Mouse (Mus musculus) hindbrain, embryonic 13.5 days (tissue): ENCODE measurements around the gene Chst12. TPM values are rescaled to one million over a fixed set of nuclear protein-coding genes. Genes with fewer than 3 reads are reported as not detected.
A peak's percentile ranks its signal among the peaks of the same experiment; 100 is the strongest.

Experiments used
- ATAC-seq: fragments of 200-750 bp; cut with Nextera tagmentation; 2 replicates; pipeline ENCODE4 v1.8.0; 2017; ENCODE audit warnings: moderate TSS enrichment; ENCODE audit not compliant: low FRiP score
- H3K27ac ChIP-seq: fragments of 300-500 bp; sonication (generic); 2 replicates; pipeline ENCODE4 v1.5.1; 2015; ENCODE audit warnings: inconsistent platforms, mild to moderate bottlenecking, moderate library complexity
- H3K27me3 ChIP-seq: fragments of 300-500 bp; sonication (generic); 2 replicates; pipeline ENCODE4 v1.6.1; 2015; ENCODE audit warnings: mild to moderate bottlenecking, inconsistent platforms
- H3K36me3 ChIP-seq: fragments of 300-500 bp; sonication (generic); 2 replicates; pipeline ENCODE4 v1.6.1; 2015; ENCODE audit warnings: mild to moderate bottlenecking, inconsistent platforms
- H3K4me1 ChIP-seq: fragments of 300-500 bp; sonication (generic); replicated peaks from 2 replicates; pipeline ENCODE4 v1.6.1; 2015; ENCODE audit warnings: inconsistent platforms
- H3K4me2 ChIP-seq: fragments of 300-500 bp; sonication (generic); 2 replicates; pipeline ENCODE4 v1.6.1; 2015; ENCODE audit warnings: inconsistent platforms, mild to moderate bottlenecking, moderate library complexity
- H3K4me3 ChIP-seq: fragments of 300-500 bp; sonication (generic); 2 replicates; pipeline ENCODE4 v1.5.1; 2015; ENCODE audit warnings: mild to moderate bottlenecking, inconsistent platforms
- H3K9ac ChIP-seq: fragments of 300-500 bp; sonication (generic); 2 replicates; pipeline ENCODE4 v1.6.1; 2015; ENCODE audit warnings: mild to moderate bottlenecking, inconsistent platforms
- H3K9me3 ChIP-seq: fragments of 300-500 bp; sonication (generic); 2 replicates; pipeline ENCODE4 v1.6.1; 2016; ENCODE audit warnings: inconsistent platforms
- WGBS: fragments of 180-500 bp; shearing (Covaris S2); methylation state at CpG from one replicate; pipeline ENCODE4 v1.1.7; 2015; 5-methylcytosine and 5-hydroxymethylcytosine counted together
- polyA plus RNA-seq: library from polyadenylated mRNA; unstranded; fragments of >200 nt; fragmentation: Nextera tagmentation; extraction: Ambion mirVana; gene quantifications from 2 replicates; pipeline ENCODE4 v1.2.1, GENCODE M21; 2015

Gene Chst12
- polyA plus RNA-seq, 1 experiment from 2014 or later: 19.5 TPM

DNA sequence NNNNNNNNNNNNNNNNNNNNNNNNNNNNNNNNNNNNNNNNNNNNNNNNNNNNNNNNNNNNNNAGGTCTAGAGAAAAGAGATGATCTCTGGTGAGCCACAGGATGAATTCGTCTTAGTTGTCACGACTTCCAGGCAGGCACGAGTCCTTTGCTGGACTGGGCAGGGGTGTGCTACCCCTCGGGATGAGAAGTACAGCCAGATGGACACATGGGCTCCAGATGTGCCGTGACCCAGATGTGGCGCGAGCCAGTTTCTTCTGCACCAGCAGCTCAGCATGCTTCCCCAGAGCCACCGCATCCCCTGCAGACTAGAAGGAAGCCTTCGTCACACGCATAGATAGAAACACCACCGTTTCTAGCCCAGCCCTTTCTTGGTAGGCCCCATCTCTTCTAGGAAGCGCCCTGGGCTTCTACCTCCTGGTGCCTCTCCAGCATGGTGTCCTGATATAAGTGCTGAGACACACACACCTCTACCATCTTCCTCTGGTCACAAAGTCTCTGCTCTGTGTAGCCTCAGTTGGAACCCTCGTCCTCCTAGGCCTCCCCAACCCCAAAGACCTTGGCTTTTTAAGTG, 32.8 kb downstream of the Chst12 start:
- no peak overlapping the region for H3K27ac ChIP-seq
- no peaks in the 10 kb centered on the region for H3K27me3 ChIP-seq
- peaks cover 5% of the 10 kb centered on the region; the same call in 1 of the 2 replicates for H3K4me1 ChIP-seq
- H3K4me2 ChIP-seq: no peak overlapping the region
- no peak overlapping the region for H3K9ac ChIP-seq
- H3K36me3 ChIP-seq: no peaks in the 10 kb centered on the region
- WGBS: 74% methylated on average over 13 of the region's 13 CpGs
- no peak for ATAC-seq
- H3K4me3 ChIP-seq: no peak overlapping the region
- H3K9me3 ChIP-seq: no peaks in the 10 kb centered on the region

DNA sequence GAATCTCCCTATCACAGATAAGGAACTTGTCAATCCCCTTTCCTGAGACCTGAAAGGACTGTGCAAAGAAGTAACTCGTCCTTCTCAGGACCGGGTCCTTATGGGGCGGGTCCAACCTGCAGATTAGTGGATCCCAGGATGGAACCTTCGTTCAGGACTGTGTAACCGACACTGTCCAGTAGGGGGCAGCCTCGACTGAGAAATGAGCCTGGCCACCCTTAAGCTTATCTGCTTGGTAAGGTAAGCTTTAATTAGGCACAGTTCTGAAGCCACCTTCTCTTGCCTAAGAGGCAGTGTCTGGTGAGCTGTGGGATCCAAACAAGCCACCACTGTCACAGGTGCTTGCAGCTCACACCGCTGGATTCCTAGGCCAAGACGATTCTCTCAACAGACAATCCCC, 34.8 kb downstream of the Chst12 start:
- H3K4me3 ChIP-seq: no peak overlapping the region
- H3K27me3 ChIP-seq: 0 out of 2 replicates have a peak, but pooled peaks cover 3% of the 10 kb centered on the region
- H3K9me3 ChIP-seq: no peaks in the 10 kb centered on the region
- no peaks in the 10 kb centered on the region for H3K36me3 ChIP-seq
- no peak overlapping the region for H3K9ac ChIP-seq
- H3K27ac ChIP-seq: no peak overlapping the region
- H3K4me2 ChIP-seq: no peak overlapping the region
- peak; percentile 36; the same call in 1 of the 2 replicates for ATAC-seq
- peaks cover 14% of the 10 kb centered on the region for H3K4me1 ChIP-seq
- WGBS: 14% methylated on average over 8 of the region's 8 CpGs

DNA sequence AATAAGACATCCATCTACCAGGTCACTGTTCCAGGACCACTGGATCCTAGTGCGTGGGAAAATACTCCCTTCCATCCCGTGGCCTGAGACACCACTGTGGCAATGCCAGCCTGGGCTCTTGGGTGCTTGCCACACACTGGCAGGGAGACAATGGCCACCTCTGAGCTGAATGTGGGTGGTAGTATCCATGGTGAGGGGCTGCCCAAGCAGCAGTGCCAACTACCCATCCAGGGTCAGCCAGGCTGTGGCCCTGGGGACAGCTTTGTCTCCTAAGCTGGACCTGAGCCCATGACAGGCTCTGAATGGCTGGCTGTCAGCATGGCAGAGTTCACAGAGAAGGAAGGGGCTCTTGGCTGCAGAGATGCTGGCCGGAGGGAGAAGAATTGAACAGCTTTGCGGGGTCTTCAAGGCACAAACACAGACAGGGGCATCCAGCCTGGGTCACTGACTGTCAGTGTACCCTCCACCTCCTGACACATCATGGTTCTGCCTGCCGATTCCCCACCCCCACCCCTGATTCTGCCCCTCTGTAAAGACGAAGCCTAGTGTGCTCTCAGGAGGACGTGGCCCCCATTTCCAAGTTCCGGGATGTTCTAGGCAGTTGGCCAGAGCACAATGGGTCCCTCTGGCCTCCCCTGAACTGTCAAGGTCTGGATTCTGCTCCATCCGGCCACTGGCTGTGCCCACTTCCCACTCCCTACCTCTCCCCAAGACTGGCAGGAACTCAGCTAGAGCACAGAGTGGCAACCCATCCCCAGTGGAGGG, 37.6 kb downstream of the Chst12 start:
- H3K4me2 ChIP-seq: no peak overlapping the region
- peak; percentile 85 for ATAC-seq
- H3K4me3 ChIP-seq: no peak overlapping the region
- peaks cover 14% of the 10 kb centered on the region for H3K4me1 ChIP-seq
- WGBS: 52% methylated on average over 9 of the region's 9 CpGs
- no peaks in the 10 kb centered on the region for H3K9me3 ChIP-seq
- no peaks in the 10 kb centered on the region for H3K36me3 ChIP-seq
- H3K27me3 ChIP-seq: 0 out of 2 replicates have a peak, but pooled peaks cover 3% of the 10 kb centered on the region
- H3K27ac ChIP-seq: peak overlapping the region; percentile 3; the same call in 1 of the 2 replicates
- H3K9ac ChIP-seq: no peak overlapping the region

DNA sequence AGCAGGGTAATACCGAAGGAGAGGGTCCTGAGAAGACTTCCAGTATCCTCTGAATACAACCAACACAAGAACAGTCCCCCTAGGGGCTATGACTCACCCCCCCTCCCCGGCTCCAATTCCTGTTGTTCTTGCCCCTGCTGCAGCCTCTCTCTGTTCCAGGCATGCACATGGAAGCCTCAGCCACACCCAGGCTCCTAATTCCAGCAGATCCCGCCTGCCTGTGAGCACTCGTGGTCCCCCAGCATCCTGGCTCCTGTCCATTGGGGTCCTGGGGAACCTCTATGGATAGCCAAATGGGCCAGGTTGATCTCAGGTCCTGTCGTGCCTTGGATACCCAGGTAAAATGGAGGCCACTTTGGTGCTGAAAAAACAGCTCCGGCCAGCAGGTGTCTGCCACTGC, 40.3 kb downstream of the Chst12 start:
- Histone ChIP-seq H3K36me3 (no peaks in the 10 kb centered on the region), H3K4me2 (no peak overlapping the region), H3K4me3 (no peak overlapping the region), H3K27ac (no peak overlapping the region), H3K27me3 (0 out of 2 replicates have a peak, but pooled peaks cover 3% of the 10 kb centered on the region), H3K9me3 (no peaks in the 10 kb centered on the region), H3K9ac (no peak overlapping the region), H3K4me1 (peaks cover 25% of the 10 kb centered on the region)
- no peak for ATAC-seq
- 68% methylated on average over 6 of the region's 6 CpGs for WGBS

DNA sequence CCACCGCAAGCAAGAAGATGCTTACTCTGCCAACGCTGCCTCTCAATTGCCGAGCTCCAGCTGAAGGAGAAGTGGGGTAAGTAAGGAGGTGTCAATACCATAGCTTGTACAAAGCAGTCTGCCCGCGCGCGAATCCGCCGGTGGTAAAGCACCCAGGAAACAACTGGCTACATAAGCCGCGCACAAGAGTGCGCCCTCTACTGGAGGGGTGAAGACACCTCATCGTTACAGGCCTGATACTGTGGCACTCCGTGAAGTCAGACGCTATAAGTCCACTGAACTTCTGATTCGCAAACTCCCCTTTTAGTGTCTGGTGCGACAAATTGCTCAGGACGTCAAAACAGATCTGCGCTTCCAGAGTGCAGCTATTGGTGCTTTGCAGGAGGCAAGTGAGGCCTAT, 41.0 kb downstream of the Chst12 start:
- no peaks in the 10 kb centered on the region for H3K36me3 ChIP-seq
- no peak overlapping the region for H3K4me2 ChIP-seq
- H3K4me3 ChIP-seq: no peak overlapping the region
- H3K27ac ChIP-seq: no peak overlapping the region
- H3K27me3 ChIP-seq: 0 out of 2 replicates have a peak, but pooled peaks cover 3% of the 10 kb centered on the region
- peaks cover 25% of the 10 kb centered on the region for H3K4me1 ChIP-seq
- H3K9me3 ChIP-seq: no peaks in the 10 kb centered on the region
- ATAC-seq: no peak
- H3K9ac ChIP-seq: no peak overlapping the region
- 89% methylated on average over 19 of the region's 19 CpGs for WGBS

DNA sequence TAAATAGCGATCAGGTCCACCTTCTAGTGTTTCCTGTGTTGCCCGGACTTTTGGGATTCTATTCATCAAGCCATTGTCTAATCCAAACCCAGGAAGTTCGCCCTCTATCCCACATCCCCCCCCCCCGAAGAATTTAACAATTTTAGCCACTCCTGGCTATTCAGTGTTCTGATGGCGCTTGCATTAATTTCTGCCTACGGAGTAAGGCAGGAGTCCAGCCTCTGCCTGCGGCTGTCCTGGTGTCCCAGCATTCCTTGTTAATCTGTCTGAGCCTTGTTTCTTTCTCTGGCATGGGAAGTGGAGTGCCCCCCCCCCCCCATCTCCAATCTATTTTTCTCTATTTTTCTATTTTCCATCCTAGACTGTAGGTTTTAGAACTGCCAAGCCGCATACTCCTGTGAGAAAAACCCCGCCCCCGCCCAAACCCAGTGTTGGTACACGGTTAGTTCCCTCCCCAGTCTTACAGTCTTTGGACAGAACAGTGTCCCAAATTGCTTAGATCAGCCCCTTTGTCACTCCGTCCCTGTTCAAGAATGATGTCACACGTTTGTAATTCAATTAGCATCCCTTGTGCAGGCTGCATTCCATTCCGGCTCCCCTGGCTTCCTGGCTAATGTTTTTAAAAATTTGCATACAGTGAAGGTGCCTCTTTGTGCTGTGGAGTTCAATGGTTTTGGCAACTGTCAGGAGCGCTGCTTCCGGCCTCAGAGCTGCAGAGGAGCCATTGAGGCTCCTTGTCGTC, 44.1 kb downstream of the Chst12 start:
- Histone ChIP-seq H3K9ac (peak overlapping the region; percentile 25; the same call in 1 of the 2 replicates), H3K27me3 (no peaks in the 10 kb centered on the region), H3K4me2 (peak overlapping the region; percentile 34), H3K27ac (peak overlapping the region; percentile 72), H3K4me1 (peaks cover 11% of the 10 kb centered on the region), H3K36me3 (no peaks in the 10 kb centered on the region), H3K9me3 (no peaks in the 10 kb centered on the region), H3K4me3 (no peak overlapping the region)
- peak; percentile 93 for ATAC-seq
- 10% methylated on average over 17 of the region's 17 CpGs for WGBS

DNA sequence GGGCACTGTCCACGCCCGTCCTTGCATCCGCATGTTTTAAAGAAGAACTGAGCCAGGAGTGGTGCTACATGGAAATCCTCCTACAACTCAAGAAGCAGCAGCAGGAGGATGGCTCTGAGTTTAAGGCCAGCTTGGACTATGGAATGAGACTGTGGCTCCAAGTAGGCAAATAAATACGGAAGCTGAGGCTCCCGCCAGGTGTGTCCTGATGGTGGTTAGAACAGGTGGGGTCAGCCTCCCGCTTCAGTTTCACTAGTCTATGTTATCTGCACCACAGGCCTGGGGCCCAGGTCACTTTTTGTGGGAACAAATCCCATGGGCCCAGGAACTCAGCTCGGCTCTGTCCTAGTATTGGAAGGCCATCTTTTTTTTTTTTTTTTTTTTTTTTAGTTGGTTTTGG, 48.4 kb downstream of the Chst12 start:
- no peak overlapping the region for H3K4me3 ChIP-seq
- H3K9ac ChIP-seq: no peak overlapping the region
- no peaks in the 10 kb centered on the region for H3K36me3 ChIP-seq
- no peak overlapping the region for H3K27ac ChIP-seq
- no peak for ATAC-seq
- no peaks in the 10 kb centered on the region for H3K9me3 ChIP-seq
- peaks cover 11% of the 10 kb centered on the region for H3K4me1 ChIP-seq
- H3K4me2 ChIP-seq: no peak overlapping the region
- H3K27me3 ChIP-seq: no peaks in the 10 kb centered on the region
- 89% methylated on average over 7 of the region's 7 CpGs for WGBS

DNA sequence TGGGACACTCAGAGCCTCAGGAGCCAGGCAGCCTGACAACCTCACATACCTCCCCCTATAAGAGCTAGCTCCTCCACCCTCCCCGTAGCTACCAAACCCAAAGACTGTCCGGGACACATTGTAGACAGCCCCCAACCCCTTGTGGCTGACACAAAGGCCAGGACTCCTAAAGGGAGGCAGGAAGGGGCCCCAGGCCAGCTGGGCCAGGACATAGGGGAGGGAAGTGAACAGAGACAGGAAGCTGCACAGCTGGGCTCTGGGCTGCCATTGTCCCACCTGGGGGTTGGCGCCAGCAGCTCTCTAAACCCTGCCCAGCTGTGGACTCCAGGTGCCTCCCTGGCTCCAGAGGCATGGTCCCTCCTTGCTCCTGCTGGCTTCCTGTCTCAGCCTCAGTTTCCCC, 51.5 kb downstream of the Chst12 start:
- no peaks in the 10 kb centered on the region for H3K36me3 ChIP-seq
- 58% methylated on average over 3 of the region's 3 CpGs for WGBS
- no peak for ATAC-seq

DNA sequence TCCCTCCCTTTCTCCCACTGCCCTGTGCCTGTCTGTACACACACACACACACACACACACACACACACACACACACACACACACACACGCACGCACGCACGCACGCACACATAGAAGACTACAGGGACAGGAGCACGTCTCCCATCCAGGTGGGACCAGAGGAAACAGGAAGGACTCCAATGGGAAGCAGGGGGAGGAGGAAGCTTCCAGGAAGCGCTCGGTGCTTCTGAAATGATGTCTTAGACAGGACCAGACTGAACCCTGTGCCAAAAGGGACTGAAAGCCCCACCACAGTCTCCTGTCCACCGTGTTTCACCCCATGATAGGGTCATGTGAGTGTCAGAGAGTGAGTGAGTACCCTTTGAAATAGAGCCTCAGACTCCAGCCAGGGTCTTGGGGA, 57.3 kb downstream of the Chst12 start:
- no peak overlapping the region for H3K4me3 ChIP-seq
- no peaks in the 10 kb centered on the region for H3K36me3 ChIP-seq
- H3K4me2 ChIP-seq: no peak overlapping the region
- no peak overlapping the region for H3K27ac ChIP-seq
- no peak overlapping the region for H3K9ac ChIP-seq
- peaks cover 20% of the 10 kb centered on the region for H3K4me1 ChIP-seq
- ATAC-seq: no peak
- 86% methylated on average over 9 of the region's 9 CpGs for WGBS
- H3K27me3 ChIP-seq: 0 out of 2 replicates have a peak, but pooled peaks cover 5% of the 10 kb centered on the region
- no peaks in the 10 kb centered on the region for H3K9me3 ChIP-seq

More for the DNA sequence above, 51.5 kb downstream of the Chst12 start:
- H3K4me2 ChIP-seq: no peak overlapping the region
- H3K27ac ChIP-seq: no peak overlapping the region
- no peak overlapping the region for H3K9ac ChIP-seq
- no peaks in the 10 kb centered on the region for H3K9me3 ChIP-seq
- H3K4me3 ChIP-seq: no peak overlapping the region
- no peaks in the 10 kb centered on the region for H3K27me3 ChIP-seq
- H3K4me1 ChIP-seq: no peaks in the 10 kb centered on the region; the same call in 1 of the 2 replicates

DNA sequence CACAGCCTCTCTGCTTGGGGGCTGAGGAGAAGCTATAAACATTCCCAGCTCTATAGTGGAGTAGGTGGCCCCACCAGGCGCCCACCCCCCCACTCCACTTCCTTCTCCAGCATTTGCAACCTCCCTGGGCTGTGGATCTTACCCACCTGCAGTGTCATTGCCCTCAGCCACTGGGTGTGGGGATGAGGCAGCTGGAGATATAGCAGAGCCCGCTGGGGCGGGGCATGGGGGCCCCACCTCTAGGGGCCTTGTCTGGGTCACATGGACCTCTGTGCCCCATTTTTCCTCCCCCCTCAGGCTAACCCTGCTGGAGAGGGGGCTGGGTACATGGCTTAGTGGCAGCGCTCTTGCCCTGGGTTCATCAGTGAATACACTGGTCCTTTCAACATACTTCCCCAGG, 59.5 kb downstream of the Chst12 start, which contains the start of gene Grifin:
Gene Grifin, minus strand, starts transcription at position 176 of the 400 bp plus-strand sequence.
- Histone ChIP-seq H3K36me3 (no peaks in the 10 kb centered on the region), H3K9ac (no peak within 1 kb of the TSS), H3K4me1 (peaks cover 28% of the 10 kb centered on the region), H3K27ac (no peak within 1 kb of the TSS), H3K4me3 (no peak within 1 kb of the TSS), H3K27me3 (0 out of 2 replicates have a peak, but pooled peaks cover 5% of the 10 kb centered on the region), H3K4me2 (no peak within 1 kb of the TSS), H3K9me3 (no peaks in the 10 kb centered on the region)
- WGBS: 78% methylated on average over 4 of the region's 4 CpGs
- no peak for ATAC-seq

DNA sequence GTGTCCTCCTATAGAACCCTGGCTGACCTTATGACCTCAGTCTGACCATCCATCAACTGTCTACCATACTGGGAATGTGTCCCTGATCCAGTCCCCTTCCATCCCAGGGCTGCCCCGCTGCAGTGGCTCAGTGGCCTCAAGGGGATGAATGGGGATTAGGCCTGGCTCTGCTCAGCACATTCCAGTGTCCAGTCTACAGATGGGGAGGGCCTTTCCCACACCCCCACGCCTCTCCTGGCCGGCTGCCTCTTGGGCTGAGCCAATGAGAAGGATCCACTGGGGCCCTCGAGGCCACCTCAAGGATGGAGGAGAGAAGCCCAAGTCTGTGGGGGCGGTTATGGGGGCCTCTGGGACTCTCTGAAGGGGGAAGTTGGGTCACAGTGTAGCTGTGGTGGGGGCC, 60.1 kb downstream of the Chst12 start:
- no peak overlapping the region for H3K4me2 ChIP-seq
- H3K4me1 ChIP-seq: peaks cover 28% of the 10 kb centered on the region
- no peaks in the 10 kb centered on the region for H3K9me3 ChIP-seq
- no peak overlapping the region for H3K27ac ChIP-seq
- no peak overlapping the region for H3K4me3 ChIP-seq
- peak; percentile 35; the same call in 1 of the 2 replicates for ATAC-seq
- H3K27me3 ChIP-seq: 0 out of 2 replicates have a peak, but pooled peaks cover 5% of the 10 kb centered on the region
- H3K9ac ChIP-seq: no peak overlapping the region
- 37% methylated on average over 5 of the region's 5 CpGs for WGBS
- no peaks in the 10 kb centered on the region for H3K36me3 ChIP-seq

DNA sequence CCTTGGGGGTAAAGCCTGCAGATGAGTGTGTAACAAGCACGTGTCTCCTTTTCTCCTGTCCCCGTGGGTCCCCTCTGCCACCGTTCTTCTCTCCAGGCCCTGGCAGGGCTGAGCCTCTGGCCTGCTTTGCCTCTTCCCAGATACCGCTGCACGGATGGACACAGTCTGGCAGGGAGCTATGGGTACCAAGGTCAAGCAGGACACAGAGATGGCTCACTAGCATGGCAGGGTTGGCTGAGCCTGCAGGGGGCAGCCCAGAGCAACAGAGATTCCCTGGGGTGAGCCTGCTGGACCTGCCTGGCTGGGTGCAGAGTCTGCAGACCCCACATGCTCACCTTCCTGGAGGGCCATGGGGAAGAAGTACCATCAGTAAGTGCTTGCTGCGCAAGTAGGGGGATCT, 60.5 kb downstream of the Chst12 start:
- Histone ChIP-seq H3K27ac (no peak overlapping the region), H3K4me3 (no peak overlapping the region), H3K36me3 (no peaks in the 10 kb centered on the region), H3K9me3 (no peaks in the 10 kb centered on the region), H3K4me1 (peaks cover 28% of the 10 kb centered on the region), H3K9ac (no peak overlapping the region), H3K27me3 (0 out of 2 replicates have a peak, but pooled peaks cover 5% of the 10 kb centered on the region), H3K4me2 (no peak overlapping the region)
- WGBS: 47% methylated on average over 6 of the region's 6 CpGs
- ATAC-seq: peak; percentile 53; the same call in 1 of the 2 replicates
